Mouse (Mus musculus) liver, postnatal 0 days (tissue): ENCODE measurements at regions not wholly inside any gene's neighbourhood (a gene's known extent, or its start where the extent isn't known, plus 50 kb on each side); places are given as distances from the start of the nearest gene placed in this dataset.

Source experiments
- ATAC-seq: fragments of 200-750 bp; cut with Nextera tagmentation; 2 replicates; pipeline ENCODE4 v1.8.0; 2017; ENCODE audit warnings: mild to moderate bottlenecking, moderate library complexity
- DNase-seq: peaks from one replicate; pipeline ENCODE4 v3.0.0-alpha.2; 2016
- H3K27ac ChIP-seq: fragments of 300-500 bp; sonication (generic); 2 replicates; pipeline ENCODE4 v1.5.1; 2014; ENCODE audit warnings: antibody characterized with exemption, moderate library complexity, mild to moderate bottlenecking, low read depth
- H3K27me3 ChIP-seq: fragments of 300-500 bp; sonication (generic); 2 replicates; pipeline ENCODE4 v1.6.1; 2014; ENCODE audit warnings: low read length, control low read depth, mixed read lengths; ENCODE audit not compliant: insufficient read depth
- H3K36me3 ChIP-seq: fragments of 300-500 bp; sonication (generic); replicated peaks from 2 replicates; pipeline ENCODE4 v1.6.1; 2014; ENCODE audit warnings: mild to moderate bottlenecking, control low read depth, low read length, moderate library complexity, mixed read lengths; ENCODE audit not compliant: insufficient read depth
- H3K4me1 ChIP-seq: fragments of 300-500 bp; sonication (generic); 2 replicates; pipeline ENCODE4 v1.6.1; 2014; ENCODE audit warnings: antibody characterized with exemption, mild to moderate bottlenecking, control low read depth; ENCODE audit not compliant: insufficient read depth
- H3K4me2 ChIP-seq: fragments of 300-500 bp; sonication (generic); 2 replicates; pipeline ENCODE4 v1.6.1; 2014; ENCODE audit warnings: low read depth, mild to moderate bottlenecking, low read length, moderate library complexity, mixed read lengths
- H3K4me3 ChIP-seq: fragments of 300-500 bp; sonication (generic); 2 replicates; pipeline ENCODE4 v1.5.1; 2014; ENCODE audit warnings: low read depth, low read length
- H3K9ac ChIP-seq: fragments of 300-500 bp; sonication (generic); replicated peaks from 2 replicates; pipeline ENCODE4 v1.6.1; 2014; ENCODE audit warnings: mild to moderate bottlenecking, moderate library complexity
- H3K9me3 ChIP-seq: fragments of 300-500 bp; sonication (generic); 2 replicates; pipeline ENCODE4 v1.6.1; 2016; ENCODE audit warnings: mild to moderate bottlenecking, control low read depth, low read length, mixed read lengths
- CTCF ChIP-seq: sonication (generic); IDR thresholded peaks from 2 replicates; pipeline ENCODE4 v1.5.1; 2016; ENCODE audit warnings: antibody characterized with exemption, low read depth
- EP300 ChIP-seq: IDR thresholded peaks from 2 replicates; pipeline ENCODE4 v1.6.1; 2016; ENCODE audit warnings: antibody characterized with exemption, low read depth, mild to moderate bottlenecking
- WGBS: fragments of 180-500 bp; shearing (Covaris S2); extraction: QIAGEN DNeasy Blood & Tissue Kit; methylation state at CpG from one replicate; pipeline ENCODE4 v1.1.7; 2014; ENCODE audit not compliant: insufficient replicate concordance; 5-methylcytosine and 5-hydroxymethylcytosine counted together

GRCm38 (mm10) chr17:4381896-4382685, 612.0 kb upstream of the Arid1b start:
- H3K4me1 ChIP-seq = no peaks in the 10 kb centered on the region
- H3K9me3 ChIP-seq = no peaks in the 10 kb centered on the region
- no peak for DNase-seq
- no peak overlapping the region for H3K27ac ChIP-seq
- H3K9ac ChIP-seq = no peak overlapping the region
- WGBS = 75% methylated on average over 13 of the region's 13 CpGs
- no peaks in the 10 kb centered on the region for H3K27me3 ChIP-seq
- no peak overlapping the region for H3K4me2 ChIP-seq
- no peak for ATAC-seq
- no peaks in the 10 kb centered on the region for H3K36me3 ChIP-seq
- H3K4me3 ChIP-seq = no peak overlapping the region
- no peak for TF ChIP-seq EP300
- no peak for TF ChIP-seq CTCF

GRCm38 (mm10) chr17:4382716-4383115, 611.4 kb upstream of the Arid1b start:
- no peaks in the 10 kb centered on the region for H3K36me3 ChIP-seq
- H3K4me2 ChIP-seq = no peak overlapping the region
- H3K27me3 ChIP-seq = no peaks in the 10 kb centered on the region
- H3K4me1 ChIP-seq = no peaks in the 10 kb centered on the region
- no peak overlapping the region for H3K4me3 ChIP-seq
- ATAC-seq (no peak), DNase-seq (no peak)
- H3K9me3 ChIP-seq = no peaks in the 10 kb centered on the region
- H3K27ac ChIP-seq = no peak overlapping the region
- H3K9ac ChIP-seq = no peak overlapping the region
- no peak for TF ChIP-seq CTCF
- TF ChIP-seq EP300 = no peak

- Histone ChIP-seq H3K4me1 (no peaks in the 10 kb centered on the region), H3K4me2 (no peak overlapping the region), H3K36me3 (no peaks in the 10 kb centered on the region), H3K27ac (no peak overlapping the region), H3K4me3 (no peak overlapping the region), H3K9ac (no peak overlapping the region), H3K9me3 (no peaks in the 10 kb centered on the region), H3K27me3 (no peaks in the 10 kb centered on the region)
- no peak for ATAC-seq
- TF ChIP-seq EP300 (no peak), CTCF (no peak)
- DNase-seq = no peak
- 83% methylated on average over 4 of the region's 4 CpGs for WGBS
Observed at GRCm38 (mm10) chr17:4387616-4388015, 606.5 kb upstream of the Arid1b start.

- DNase-seq = no peak
- no peak overlapping the region for H3K4me3 ChIP-seq
- no peak overlapping the region for H3K4me2 ChIP-seq
- H3K27ac ChIP-seq = no peak overlapping the region
- TF ChIP-seq EP300 (no peak), CTCF (no peak)
- WGBS = 57% methylated on average over 4 of the region's 4 CpGs
- no peaks in the 10 kb centered on the region for H3K4me1 ChIP-seq
- H3K9ac ChIP-seq = no peak overlapping the region
- no peak for ATAC-seq
- H3K27me3 ChIP-seq = no peaks in the 10 kb centered on the region
- H3K9me3 ChIP-seq = no peaks in the 10 kb centered on the region
- H3K36me3 ChIP-seq = no peaks in the 10 kb centered on the region
Observed at GRCm38 (mm10) chr17:4390012-4390411, 604.1 kb upstream of the Arid1b start.

GRCm38 (mm10) chr17:4390577-4390976, 603.6 kb upstream of the Arid1b start:
- DNase-seq (no peak), ATAC-seq (no peak)
- H3K4me3 ChIP-seq = no peak overlapping the region
- no peak overlapping the region for H3K4me2 ChIP-seq
- no peaks in the 10 kb centered on the region for H3K4me1 ChIP-seq
- no peak for TF ChIP-seq CTCF
- no peak for TF ChIP-seq EP300
- no peaks in the 10 kb centered on the region for H3K36me3 ChIP-seq
- H3K9ac ChIP-seq = no peak overlapping the region
- H3K27ac ChIP-seq = no peak overlapping the region
- no peaks in the 10 kb centered on the region for H3K27me3 ChIP-seq
- no peaks in the 10 kb centered on the region for H3K9me3 ChIP-seq

GRCm38 (mm10) chr17:4391210-4391609, 602.9 kb upstream of the Arid1b start:
- no peaks in the 10 kb centered on the region for H3K9me3 ChIP-seq
- WGBS = 53% methylated on average over 1 of the region's 1 CpGs
- no peak overlapping the region for H3K4me2 ChIP-seq
- no peaks in the 10 kb centered on the region for H3K27me3 ChIP-seq
- DNase-seq (no peak), ATAC-seq (no peak)
- TF ChIP-seq EP300 (no peak), CTCF (no peak)
- no peak overlapping the region for H3K27ac ChIP-seq
- H3K4me3 ChIP-seq = no peak overlapping the region
- no peaks in the 10 kb centered on the region for H3K36me3 ChIP-seq
- H3K4me1 ChIP-seq = no peaks in the 10 kb centered on the region
- H3K9ac ChIP-seq = no peak overlapping the region
